14 mouse cellular contexts compared by ENCODE assay signal in genomic region chr3:96485361-96485760, GRCm38 (mm10). TPM values are rescaled to one million over a fixed set of nuclear protein-coding genes. Genes with fewer than 3 reads are reported as not detected.
DNase-seq lines count a peak whose midpoint lies in the region; ATAC-seq and TF ChIP-seq lines count a peak whose summit lies in the region.
"Had no signal": no experiment of that assay in that cellular context is flagged by ENCODE, and none has a peak within 500 bp of the region (broad histone marks: within the 10 kb centered on the region; RNA-seq: fewer than 3 reads in every experiment).

No protein-coding gene starts in this region.

- peaks cover 11% of the 10 kb centered on the region; the same call in 1 of the 2 replicates for H3K27me3 ChIP-seq in heart, embryonic 12.5 days (replicated peaks)
- no peaks in the 10 kb centered on the region for H3K27me3 ChIP-seq in lung, embryonic 14.5 days (ENCODE audit: insufficient read depth, low read length)
- H3K27me3 ChIP-seq in ES-Bruce4 (ENCODE audit: control insufficient read depth, insufficient read depth, low read length, poor library complexity, severe bottlenecking): no peaks in the 10 kb centered on the region
- H3K27me3 ChIP-seq in limb, embryonic 12.5 days: 0 out of 2 replicates have a peak, but pooled peaks cover 15% of the 10 kb centered on the region

- TF ChIP-seq EP300 in ES-Bruce4 (IDR thresholded peaks at IDR 0.05; ENCODE audit: insufficient read depth, low read depth, low read length): no peak

- peak overlapping the region; percentile 24; the same call in 1 of the 2 replicates for H3K9ac ChIP-seq in heart, embryonic 12.5 days
- no peak overlapping the region for H3K9ac ChIP-seq in lung, embryonic 14.5 days
- 0 out of 2 replicates have a peak overlapping the region, but pooled peaks have one; percentile 22 for H3K9ac ChIP-seq in ES-Bruce4 (ENCODE audit: low read depth, poor library complexity, severe bottlenecking)
- H3K9ac ChIP-seq in limb, embryonic 12.5 days (replicated peaks): no peak overlapping the region
- H3K9ac ChIP-seq: hindbrain, embryonic 12.5 days had no signal

- 82% methylated on average over 2 of the region's 2 CpGs for WGBS in heart, embryonic 12.5 days
- 80% methylated on average over 2 of the region's 2 CpGs for WGBS in lung, embryonic 14.5 days
- WGBS in limb, embryonic 12.5 days: 74% methylated on average over 2 of the region's 2 CpGs

- H3K36me3 ChIP-seq in heart, embryonic 12.5 days: no peaks in the 10 kb centered on the region
- H3K36me3 ChIP-seq in lung, embryonic 14.5 days (ENCODE audit: insufficient read depth): no peaks in the 10 kb centered on the region
- H3K36me3 ChIP-seq in ES-Bruce4 (ENCODE audit: control insufficient read depth, insufficient read depth, low read length, poor library complexity, severe bottlenecking): no peaks in the 10 kb centered on the region
- H3K36me3 ChIP-seq in limb, embryonic 12.5 days: no peaks in the 10 kb centered on the region
- H3K36me3 ChIP-seq: hindbrain, embryonic 12.5 days had no signal

- no peak overlapping the region; the same call in 1 of the 2 replicates for H3K27ac ChIP-seq in heart, embryonic 12.5 days (ENCODE audit: poor library complexity, severe bottlenecking)
- no peak overlapping the region for H3K27ac ChIP-seq in lung, embryonic 14.5 days (ENCODE audit: low read depth)
- H3K27ac ChIP-seq in ES-Bruce4 (ENCODE audit: insufficient read depth, low read length): no peak overlapping the region
- no peak overlapping the region for H3K27ac ChIP-seq in limb, embryonic 12.5 days
- H3K27ac ChIP-seq: hindbrain, embryonic 12.5 days had no signal

- no peak for DNase-seq in heart, postnatal 14 days
- no peak for DNase-seq in lung, embryonic 14.5 days
- DNase-seq in lung, postnatal 14 days: no peak
- DNase-seq in spleen, adult 12 weeks (ENCODE audit: low spot score): no peak
- DNase-seq in frontal cortex, postnatal 36 days (ENCODE audit: low spot score in 2 of 2): no peak
- DNase-seq: adrenal gland, postnatal 14 days; thymus, adult 2 months had no signal

- no peak for ATAC-seq in heart, embryonic 12.5 days (ENCODE audit: insufficient number of reproducible peaks, low FRiP score)
- ATAC-seq in lung, embryonic 14.5 days (ENCODE audit: insufficient read depth): no peak
- no peak for ATAC-seq in limb, embryonic 12.5 days (ENCODE audit: insufficient number of reproducible peaks, insufficient read depth, low FRiP score, low TSS enrichment, low read depth)

- H3K4me2 ChIP-seq in heart, embryonic 12.5 days: peak overlapping the region; percentile 37
- H3K4me2 ChIP-seq in lung, embryonic 14.5 days: peak overlapping the region; percentile 43
- peak overlapping the region; percentile 3; the same call in 1 of the 2 replicates for H3K4me2 ChIP-seq in limb, embryonic 12.5 days
- H3K4me2 ChIP-seq: hindbrain, embryonic 12.5 days had no signal

- no peak for TF ChIP-seq POLR2A in ES-Bruce4 (IDR thresholded peaks at IDR 0.05; ENCODE audit: insufficient read depth, low read length)

- intact Hi-C loops in heart, postnatal 14 days (cut with DNase I): no loop called here

- H3K9me3 ChIP-seq in heart, embryonic 12.5 days (replicated peaks): no peaks in the 10 kb centered on the region
- no peaks in the 10 kb centered on the region for H3K9me3 ChIP-seq in lung, embryonic 14.5 days (ENCODE audit: low read depth, low read length)
- H3K9me3 ChIP-seq in ES-Bruce4 (replicated peaks; ENCODE audit: control insufficient read depth, insufficient read depth, low read length, poor library complexity, severe bottlenecking): no peaks in the 10 kb centered on the region
- H3K9me3 ChIP-seq in limb, embryonic 12.5 days: no peaks in the 10 kb centered on the region
- H3K9me3 ChIP-seq: hindbrain, embryonic 12.5 days had no signal

- no peak overlapping the region for H3K4me3 ChIP-seq in heart, embryonic 12.5 days
- no peak overlapping the region for H3K4me3 ChIP-seq in lung, embryonic 14.5 days (ENCODE audit: low read depth, low read length)
- H3K4me3 ChIP-seq in ES-Bruce4 (ENCODE audit: low read depth, low read length): no peak overlapping the region
- no peak overlapping the region for H3K4me3 ChIP-seq in limb, embryonic 12.5 days (replicated peaks)
- H3K4me3 ChIP-seq: hindbrain, embryonic 12.5 days had no signal

- peaks cover 15% of the 10 kb centered on the region for H3K4me1 ChIP-seq in heart, embryonic 12.5 days (replicated peaks)
- H3K4me1 ChIP-seq in lung, embryonic 14.5 days (ENCODE audit: insufficient read depth): no peaks in the 10 kb centered on the region
- H3K4me1 ChIP-seq in ES-Bruce4 (ENCODE audit: control insufficient read depth, insufficient read depth, low read length): peaks cover 1% of the 10 kb centered on the region
- peaks cover 8% of the 10 kb centered on the region; the same call in 1 of the 2 replicates for H3K4me1 ChIP-seq in limb, embryonic 12.5 days (replicated peaks)

- TF ChIP-seq CTCF in lung, embryonic 14.5 days (IDR thresholded peaks at IDR 0.05; ENCODE audit: low read depth): no peak
- TF ChIP-seq CTCF in ES-Bruce4 (IDR thresholded peaks at IDR 0.05; ENCODE audit: low read depth, low read length): no peak

RNA-seq across cellular contexts. Expression of gene BC107364, which starts 33.3 kb away (rescaled TPM):
- polyA plus RNA-seq in heart, embryonic 12.5 days (2016; fragmentation: Nextera tagmentation; extraction: Ambion mirVana): 0.72 and 0.87 TPM in 2 replicates
- total RNA-seq in heart, postnatal 14 days (2021): not detected
- polyA plus RNA-seq in lung, embryonic 14.5 days (2014; fragmentation: Nextera tagmentation; extraction: Ambion mirVana): not detected in 2 replicates
- 4.6 TPM in 2 replicates for polyA plus RNA-seq in ES-Bruce4 (2011; ENCODE audit: insufficient read depth, insufficient read length, low read depth, missing spikeins)
- polyA plus RNA-seq in limb, embryonic 12.5 days (2016; fragmentation: Nextera tagmentation; extraction: Ambion mirVana): not detected in 2 replicates
- total RNA-seq: adrenal gland, postnatal 14 days; common myeloid progenitor, adult 5-6 weeks; gastrocnemius, adult 18-20 months; left cerebral cortex, postnatal 10 days had no signal
- polyA plus RNA-seq: hindbrain, embryonic 12.5 days had no signal

RNA-seq across cellular contexts. Expression of gene Hfe2, which starts 39.6 kb away (rescaled TPM):
- 7.9 and 9.2 TPM in 2 replicates for polyA plus RNA-seq in heart, embryonic 12.5 days (2016; fragmentation: Nextera tagmentation; extraction: Ambion mirVana)
- total RNA-seq in heart, postnatal 14 days (2021): 100 to 1,000 TPM; 219 to 221 TPM
- polyA plus RNA-seq in lung, embryonic 14.5 days (2014; fragmentation: Nextera tagmentation; extraction: Ambion mirVana): 0.20 and 0.35 TPM in 2 replicates
- polyA plus RNA-seq in ES-Bruce4 (2011; ENCODE audit: insufficient read depth, insufficient read length, low read depth, missing spikeins): 0.88 and 1.2 TPM in 2 replicates
- polyA plus RNA-seq in limb, embryonic 12.5 days (2016; fragmentation: Nextera tagmentation; extraction: Ambion mirVana): 7.8 and 8.5 TPM in 2 replicates
- total RNA-seq: common myeloid progenitor, adult 5-6 weeks had no signal

Comparison
In these comparisons a context has a peak if more than half of its experiments do, and no peak if none do; other contexts are left out.
1. H3K9ac ChIP-seq: peak in heart, embryonic 12.5 days (single experiment) and ES-Bruce4 (single experiment); none in lung, embryonic 14.5 days (single experiment) and limb, embryonic 12.5 days (single experiment).
2. Peak in every context shown above with its lines, with median percentiles within 50 percentile points of each other: H3K4me2 ChIP-seq.